Mouse (Mus musculus) neural tube, embryonic 14.5 days (tissue): Measurements from ENCODE around the gene B4gat1. TPM values are rescaled to one million over a fixed set of nuclear protein-coding genes. Genes with fewer than 3 reads are reported as not detected.
"Not testable (repeated sequence)": the region's sequence is repeated elsewhere in the genome, so short reads cannot be mapped to it uniquely, and the experiment has no call there.

Source experiments
- ATAC-seq: fragments of 200-750 bp; cut with Nextera tagmentation; 2 replicates; pipeline ENCODE4 v1.8.0; 2017; ENCODE audit warnings: low read depth, mild to moderate bottlenecking, moderate TSS enrichment, moderate library complexity
- H3K27ac ChIP-seq: fragments of 300-500 bp; sonication (generic); 2 replicates; pipeline ENCODE4 v1.5.1; 2014; ENCODE audit warnings: low read depth, mild to moderate bottlenecking, control low read depth, low read length, moderate library complexity, mixed read lengths
- H3K27me3 ChIP-seq: fragments of 300-500 bp; sonication (generic); 2 replicates; pipeline ENCODE4 v1.6.1; 2014; ENCODE audit warnings: low read length; ENCODE audit not compliant: control insufficient read depth, insufficient read depth
- H3K36me3 ChIP-seq: fragments of 300-500 bp; sonication (generic); 2 replicates; pipeline ENCODE4 v1.6.1; 2014; ENCODE audit warnings: low read length, mixed read lengths; ENCODE audit not compliant: control insufficient read depth, insufficient read depth
- H3K4me1 ChIP-seq: fragments of 300-500 bp; sonication (generic); 2 replicates; pipeline ENCODE4 v1.6.1; 2014; ENCODE audit warnings: low read length; ENCODE audit not compliant: control insufficient read depth, insufficient read depth
- H3K4me2 ChIP-seq: fragments of 300-500 bp; sonication (generic); 2 replicates; pipeline ENCODE4 v1.6.1; 2014; ENCODE audit warnings: mild to moderate bottlenecking, low read depth, low read length, control low read depth
- H3K4me3 ChIP-seq: fragments of 300-500 bp; sonication (generic); 2 replicates; pipeline ENCODE4 v1.5.1; 2014; ENCODE audit warnings: low read depth, low read length, control low read depth, mixed read lengths
- H3K9ac ChIP-seq: fragments of 300-500 bp; sonication (generic); replicated peaks from 2 replicates; pipeline ENCODE4 v1.6.1; 2014; ENCODE audit warnings: low read depth, mild to moderate bottlenecking, control low read depth, low read length, mixed read lengths
- H3K9me3 ChIP-seq: fragments of 300-500 bp; sonication (generic); 2 replicates; pipeline ENCODE4 v1.6.1; 2016; ENCODE audit warnings: low read length; ENCODE audit not compliant: control insufficient read depth
- WGBS: fragments of 180-500 bp; shearing (Covaris S2); extraction: QIAGEN DNeasy Blood & Tissue Kit; methylation state at CpG from one replicate; pipeline ENCODE4 v1.1.7; 2014; 5-methylcytosine and 5-hydroxymethylcytosine counted together
- polyA plus RNA-seq: library from polyadenylated mRNA; unstranded; fragments of >200 nt; fragmentation: Nextera tagmentation; extraction: Ambion mirVana; gene quantifications from 2 replicates; pipeline ENCODE4 v1.2.1, GENCODE M21; 2014

B4gat1 gene
- polyA plus RNA-seq, 1 experiment from 2014 or later = 108 TPM

GRCm38 (mm10) chr19:5084834-5085144, 46.2 kb downstream of the B4gat1 start:
- no peak for ATAC-seq

GRCm38 (mm10) chr19:5085145-5085863, 46.7 kb downstream of the B4gat1 start, which contains the start of gene Tmem151a:
Gene Tmem151a (minus strand): TSS chr19:5085531.
- H3K27me3 ChIP-seq = peaks cover 39% of the 10 kb centered on the region
- no peaks in the 10 kb centered on the region for H3K9me3 ChIP-seq
- peaks cover 11% of the 10 kb centered on the region for H3K4me1 ChIP-seq
- peaks cover 3% of the 10 kb centered on the region; the same call in 1 of the 2 replicates for H3K36me3 ChIP-seq
- 2% methylated on average over 65 of the region's 69 CpGs for WGBS
- peak within 1 kb of the TSS; percentile 65 for H3K9ac ChIP-seq
- H3K4me3 ChIP-seq = peak within 1 kb of the TSS; percentile 53
- no peak for ATAC-seq
- H3K27ac ChIP-seq = no peak within 1 kb of the TSS
- H3K4me2 ChIP-seq = peak within 1 kb of the TSS; percentile 67

More at GRCm38 (mm10) chr19:5084834-5085144, 46.2 kb downstream of the B4gat1 start:
- peak overlapping the region; percentile 67 for H3K4me2 ChIP-seq
- H3K9me3 ChIP-seq = no peaks in the 10 kb centered on the region
- H3K36me3 ChIP-seq = peaks cover 2% of the 10 kb centered on the region; the same call in 1 of the 2 replicates
- 1% methylated on average over 14 of the region's 15 CpGs for WGBS
- H3K9ac ChIP-seq = peak overlapping the region; percentile 65
- no peak overlapping the region for H3K27ac ChIP-seq
- H3K4me3 ChIP-seq = peak overlapping the region; percentile 53
- peaks cover 11% of the 10 kb centered on the region for H3K4me1 ChIP-seq
- peaks cover 41% of the 10 kb centered on the region for H3K27me3 ChIP-seq

GRCm38 (mm10) chr19:5086533-5086932, 47.9 kb downstream of the B4gat1 start:
- ATAC-seq, H3K9me3 ChIP-seq, H3K4me3 ChIP-seq, H3K27ac ChIP-seq, H3K9ac ChIP-seq, H3K4me2 ChIP-seq: not testable (repeated sequence)
- 45% methylated on average over 4 of the region's 4 CpGs for WGBS
- peaks cover 14% of the 10 kb centered on the region for H3K36me3 ChIP-seq
- peaks cover 32% of the 10 kb centered on the region for H3K27me3 ChIP-seq
- peaks cover 11% of the 10 kb centered on the region for H3K4me1 ChIP-seq

- Histone ChIP-seq H3K4me2 (peak within 1 kb of the TSS; percentile 61), H3K27ac (peak within 1 kb of the TSS; percentile 76), H3K4me1 (peaks cover 11% of the 10 kb centered on the region), H3K36me3 (peaks cover 30% of the 10 kb centered on the region), H3K9me3 (no peaks in the 10 kb centered on the region), H3K4me3 (peak within 1 kb of the TSS; percentile 62), H3K9ac (peak within 1 kb of the TSS; percentile 55), H3K27me3 (peaks cover 19% of the 10 kb centered on the region)
- WGBS = under 1% methylated on average over 58 of the region's 58 CpGs
- ATAC-seq = peak; percentile 93
Observed at GRCm38 (mm10) chr19:5087884-5088728, 49.5 kb downstream of the B4gat1 start, which contains the start of gene Yif1a. Gene Yif1a (plus strand): TSS chr19:5088538.

GRCm38 (mm10) chr19:5089324-5089723, 50.7 kb downstream of the B4gat1 start:
- Histone ChIP-seq H3K4me2 (peak overlapping the region; percentile 50), H3K27me3 (peaks cover 14% of the 10 kb centered on the region), H3K4me1 (peaks cover 17% of the 10 kb centered on the region), H3K9ac (no peak overlapping the region), H3K4me3 (peak overlapping the region; percentile 62), H3K36me3 (peaks cover 39% of the 10 kb centered on the region), H3K27ac (no peak overlapping the region), H3K9me3 (no peaks in the 10 kb centered on the region)
- ATAC-seq = no peak
- 93% methylated on average over 4 of the region's 4 CpGs for WGBS

Other genes with a start within 250 kb of the B4gat1 start
- gene Rbm4, start 244.9 kb upstream of the B4gat1 start, polyA plus RNA-seq = 81.1 and 95.9 TPM in 2 replicates
- gene Gm21992, start 227.2 kb upstream of the B4gat1 start, polyA plus RNA-seq = 13.4 and 21.0 TPM in 2 replicates
- gene Rbm14, start 227.2 kb upstream of the B4gat1 start, polyA plus RNA-seq = 54.6 and 61.1 TPM in 2 replicates
- gene Ccs, start 199.5 kb upstream of the B4gat1 start, polyA plus RNA-seq = 36.4 and 38.1 TPM in 2 replicates
- 0.48 and 0.58 TPM in 2 replicates for gene Ccdc87, start 199.5 kb upstream of the B4gat1 start, polyA plus RNA-seq
- gene Ctsf, start 183.7 kb upstream of the B4gat1 start, polyA plus RNA-seq = 75.8 and 76.9 TPM in 2 replicates
- 2.2 and 2.8 TPM in 2 replicates for gene Actn3, start 160.9 kb upstream of the B4gat1 start, polyA plus RNA-seq
- 19.1 and 19.4 TPM in 2 replicates for gene Zdhhc24, start 160.2 kb upstream of the B4gat1 start, polyA plus RNA-seq
- gene Bbs1, start 132.2 kb upstream of the B4gat1 start, polyA plus RNA-seq = 7.8 and 10.8 TPM in 2 replicates
- gene Dpp3, start 110.5 kb upstream of the B4gat1 start, polyA plus RNA-seq = 75.9 and 95.2 TPM in 2 replicates
- gene Peli3, start 95.7 kb upstream of the B4gat1 start, polyA plus RNA-seq = 10.4 and 16.5 TPM in 2 replicates
- 111 and 119 TPM in 2 replicates for gene Mrpl11, start 76.7 kb upstream of the B4gat1 start, polyA plus RNA-seq
- gene Npas4, start 48.5 kb upstream of the B4gat1 start, polyA plus RNA-seq = 0.35 and 0.48 TPM in 2 replicates
- gene Slc29a2, start 15.0 kb upstream of the B4gat1 start, polyA plus RNA-seq = 11.5 and 12.2 TPM in 2 replicates
- gene AC124502.3, start 65 bp downstream of the B4gat1 start, polyA plus RNA-seq = 2.1 and 3.0 TPM in 2 replicates
- 21.4 and 34.1 TPM in 2 replicates for gene Brms1, start 2.5 kb downstream of the B4gat1 start, polyA plus RNA-seq
- 0.62 and 0.86 TPM in 2 replicates for gene Rin1, start 11.7 kb downstream of the B4gat1 start, polyA plus RNA-seq
- 6.3 and 26.4 TPM in 2 replicates for gene Cd248, start 29.3 kb downstream of the B4gat1 start, polyA plus RNA-seq
- gene Tmem151a, start 46.7 kb downstream of the B4gat1 start, polyA plus RNA-seq = 19.8 and 23.7 TPM in 2 replicates
- 62.2 and 63.5 TPM in 2 replicates for gene Yif1a, start 49.7 kb downstream of the B4gat1 start, polyA plus RNA-seq
- 433 and 499 TPM in 2 replicates for gene Cnih2, start 59.7 kb downstream of the B4gat1 start, polyA plus RNA-seq
- 199 and 222 TPM in 2 replicates for gene Rab1b, start 68.2 kb downstream of the B4gat1 start, polyA plus RNA-seq
- 84.6 and 91.9 TPM in 2 replicates for gene Klc2, start 79.7 kb downstream of the B4gat1 start, polyA plus RNA-seq
- 56.9 TPM in 2 replicates for gene Pacs1, start 234.3 kb downstream of the B4gat1 start, polyA plus RNA-seq